Mouse (Mus musculus) forebrain, embryonic 16.5 days (tissue): ENCODE results near the gene Pcbp1. TPM values are rescaled to one million over a fixed set of nuclear protein-coding genes. Genes with fewer than 3 reads are reported as not detected.

Experiments
- ATAC-seq: fragments of 200-750 bp; cut with Nextera tagmentation; 2 replicates; pipeline ENCODE4 v1.8.0; 2017; ENCODE audit warnings: mild to moderate bottlenecking, moderate library complexity
- H3K27ac ChIP-seq: fragments of 300-500 bp; sonication (generic); 2 replicates; pipeline ENCODE4 v1.5.1; 2014; ENCODE audit warnings: low read length, control low read depth
- H3K27me3 ChIP-seq: fragments of 300-500 bp; sonication (generic); replicated peaks from 2 replicates; pipeline ENCODE4 v1.6.1; 2014; ENCODE audit warnings: low read length; ENCODE audit not compliant: control insufficient read depth, insufficient read depth
- H3K36me3 ChIP-seq: fragments of 300-500 bp; sonication (generic); 2 replicates; pipeline ENCODE4 v1.6.1; 2014; ENCODE audit not compliant: control insufficient read depth, insufficient read depth
- H3K4me1 ChIP-seq: fragments of 300-500 bp; sonication (generic); replicated peaks from 2 replicates; pipeline ENCODE4 v1.6.1; 2014; ENCODE audit warnings: low read length; ENCODE audit not compliant: control insufficient read depth, insufficient read depth
- H3K4me2 ChIP-seq: fragments of 300-500 bp; sonication (generic); 2 replicates; pipeline ENCODE4 v1.6.1; 2014; ENCODE audit warnings: mild to moderate bottlenecking, low read length, control low read depth
- H3K4me3 ChIP-seq: fragments of 300-500 bp; sonication (generic); replicated peaks from 2 replicates; pipeline ENCODE4 v1.5.1; 2014; ENCODE audit warnings: mild to moderate bottlenecking, low read length, control low read depth
- H3K9ac ChIP-seq: fragments of 300-500 bp; sonication (generic); replicated peaks from 2 replicates; pipeline ENCODE4 v1.6.1; 2014; ENCODE audit warnings: low read depth, low read length, control low read depth
- H3K9me3 ChIP-seq: fragments of 300-500 bp; sonication (generic); 2 replicates; pipeline ENCODE4 v1.6.1; 2016; ENCODE audit warnings: low read length; ENCODE audit not compliant: control insufficient read depth
- WGBS: fragments of 180-500 bp; shearing (Covaris S2); extraction: QIAGEN DNeasy Blood & Tissue Kit; methylation state at CpG from one replicate; pipeline ENCODE4 v1.1.7; 2014; 5-methylcytosine and 5-hydroxymethylcytosine counted together
- polyA plus RNA-seq: library from polyadenylated mRNA; unstranded; fragments of >200 nt; fragmentation: Nextera tagmentation; extraction: Ambion mirVana; gene quantifications from 2 replicates; pipeline ENCODE4 v1.2.1, GENCODE M21; 2015

Pcbp1 gene
- polyA plus RNA-seq, 1 experiment from 2014 or later = 256 TPM

DNA sequence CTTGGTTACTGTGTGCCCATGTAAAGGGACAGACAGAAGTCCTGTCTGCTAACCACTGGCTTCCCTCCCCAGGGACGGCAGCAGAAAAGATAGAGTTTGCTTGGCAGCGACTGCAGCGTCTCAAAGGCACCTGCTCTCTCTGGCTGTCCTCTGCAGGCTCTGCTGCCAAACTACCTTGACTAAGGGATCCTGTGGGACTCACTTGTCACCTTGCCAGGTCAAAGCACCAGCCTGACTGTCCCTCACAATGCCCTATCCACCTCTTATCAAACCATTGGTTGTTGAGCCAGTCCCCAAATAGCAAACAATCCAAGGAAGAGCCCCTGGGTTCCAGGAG is 38.0 kb downstream of the Pcbp1 start:
- ATAC-seq = no peak
- H3K36me3 ChIP-seq = no peaks in the 10 kb centered on the region
- no peak overlapping the region for H3K4me3 ChIP-seq
- 37% methylated on average over 3 of the region's 3 CpGs for WGBS
- H3K4me1 ChIP-seq = peaks cover 15% of the 10 kb centered on the region
- no peaks in the 10 kb centered on the region for H3K27me3 ChIP-seq
- H3K4me2 ChIP-seq = peak overlapping the region; percentile 48; the same call in 1 of the 2 replicates
- H3K9me3 ChIP-seq = no peaks in the 10 kb centered on the region
- H3K9ac ChIP-seq = peak overlapping the region; percentile 67
- H3K27ac ChIP-seq = peak overlapping the region; percentile 98

GRCm38 (mm10) chr6:86487358-86488148 is 38.6 kb downstream of the Pcbp1 start:
- Histone ChIP-seq H3K27ac (peak overlapping the region; percentile 98), H3K27me3 (no peaks in the 10 kb centered on the region), H3K9ac (peak overlapping the region; percentile 67), H3K36me3 (no peaks in the 10 kb centered on the region), H3K4me1 (peaks cover 15% of the 10 kb centered on the region), H3K4me2 (peak overlapping the region; percentile 48), H3K4me3 (0 out of 2 replicates have a peak overlapping the region, but pooled peaks have one; percentile 19), H3K9me3 (no peaks in the 10 kb centered on the region)
- ATAC-seq = peak; percentile 98
- 4% methylated on average over 24 of the region's 24 CpGs for WGBS

DNA sequence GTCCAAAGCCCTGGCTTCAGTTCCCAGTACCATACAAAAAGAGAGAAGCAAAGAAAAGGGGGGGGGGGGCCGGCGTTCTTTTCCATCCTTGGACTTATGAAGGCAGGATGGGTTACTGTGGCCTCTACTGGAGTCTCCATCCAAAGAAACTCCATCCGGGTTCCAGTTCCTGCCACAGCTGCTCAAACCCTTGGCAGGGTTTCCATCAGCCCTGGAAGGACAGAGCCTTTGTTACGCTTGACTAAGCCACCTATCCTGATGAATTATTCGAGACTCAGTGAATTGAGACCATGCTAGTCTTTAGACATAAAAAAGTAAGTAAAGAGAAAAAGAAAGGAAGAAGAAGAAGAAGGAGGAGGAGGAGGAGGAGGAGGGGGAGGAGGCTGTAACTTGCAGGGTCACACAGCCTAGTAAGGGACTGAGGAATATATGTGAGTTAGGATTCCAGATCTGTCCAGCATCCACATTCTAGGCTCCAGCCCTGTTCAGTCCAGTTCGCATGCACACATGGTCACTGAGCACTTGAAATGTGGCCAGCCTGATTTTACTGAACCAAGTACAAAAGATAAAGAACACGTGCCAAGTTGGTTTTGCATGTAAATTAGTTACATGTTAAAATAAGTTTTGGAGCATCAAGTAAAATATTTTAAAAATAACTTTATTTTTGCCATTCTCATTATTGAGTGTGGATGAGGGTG is 40.0 kb downstream of the Pcbp1 start:
- Histone ChIP-seq H3K4me1 (peaks cover 15% of the 10 kb centered on the region), H3K9me3 (no peaks in the 10 kb centered on the region), H3K36me3 (no peaks in the 10 kb centered on the region), H3K9ac (no peak overlapping the region), H3K4me2 (no peak overlapping the region), H3K4me3 (no peak overlapping the region), H3K27ac (no peak overlapping the region), H3K27me3 (no peaks in the 10 kb centered on the region)
- WGBS = 55% methylated on average over 7 of the region's 7 CpGs
- no peak for ATAC-seq

- no peak overlapping the region for H3K4me3 ChIP-seq
- H3K27ac ChIP-seq = no peak overlapping the region
- no peak overlapping the region for H3K9ac ChIP-seq
- H3K4me2 ChIP-seq = no peak overlapping the region
- no peaks in the 10 kb centered on the region for H3K36me3 ChIP-seq
- WGBS = 89% methylated on average over 5 of the region's 5 CpGs
- ATAC-seq = no peak
- H3K27me3 ChIP-seq = no peaks in the 10 kb centered on the region
- H3K4me1 ChIP-seq = peaks cover under 1% of the 10 kb centered on the region; the same call in 1 of the 2 replicates
- H3K9me3 ChIP-seq = no peaks in the 10 kb centered on the region
Measured at GRCm38 (mm10) chr6:86481871-86482270, 44.2 kb downstream of the Pcbp1 start.

GRCm38 (mm10) chr6:86480189-86480831 is 45.8 kb downstream of the Pcbp1 start:
- no peaks in the 10 kb centered on the region for H3K27me3 ChIP-seq
- no peak overlapping the region for H3K4me3 ChIP-seq
- no peaks in the 10 kb centered on the region for H3K9me3 ChIP-seq
- H3K9ac ChIP-seq = no peak overlapping the region
- no peaks in the 10 kb centered on the region for H3K4me1 ChIP-seq
- no peak overlapping the region for H3K27ac ChIP-seq
- WGBS = 44% methylated on average over 9 of the region's 9 CpGs
- ATAC-seq = no peak
- no peaks in the 10 kb centered on the region for H3K36me3 ChIP-seq
- H3K4me2 ChIP-seq = no peak overlapping the region

- ATAC-seq = no peak
- Histone ChIP-seq H3K4me3 (no peak overlapping the region), H3K27me3 (no peaks in the 10 kb centered on the region)
Measured at GRCm38 (mm10) chr6:86479816-86480188, 46.3 kb downstream of the Pcbp1 start.

GRCm38 (mm10) chr6:86479311-86479710 is 46.8 kb downstream of the Pcbp1 start:
- Histone ChIP-seq H3K4me1 (no peaks in the 10 kb centered on the region), H3K4me3 (no peak overlapping the region), H3K9me3 (no peaks in the 10 kb centered on the region), H3K4me2 (no peak overlapping the region), H3K36me3 (no peaks in the 10 kb centered on the region), H3K9ac (no peak overlapping the region), H3K27ac (no peak overlapping the region), H3K27me3 (no peaks in the 10 kb centered on the region)
- ATAC-seq = no peak
- 72% methylated on average over 3 of the region's 3 CpGs for WGBS

More at GRCm38 (mm10) chr6:86479816-86480188, 46.3 kb downstream of the Pcbp1 start:
- H3K4me1 ChIP-seq = no peaks in the 10 kb centered on the region
- H3K9ac ChIP-seq = no peak overlapping the region
- no peaks in the 10 kb centered on the region for H3K9me3 ChIP-seq
- H3K36me3 ChIP-seq = no peaks in the 10 kb centered on the region
- no peak overlapping the region for H3K4me2 ChIP-seq
- H3K27ac ChIP-seq = no peak overlapping the region

DNA sequence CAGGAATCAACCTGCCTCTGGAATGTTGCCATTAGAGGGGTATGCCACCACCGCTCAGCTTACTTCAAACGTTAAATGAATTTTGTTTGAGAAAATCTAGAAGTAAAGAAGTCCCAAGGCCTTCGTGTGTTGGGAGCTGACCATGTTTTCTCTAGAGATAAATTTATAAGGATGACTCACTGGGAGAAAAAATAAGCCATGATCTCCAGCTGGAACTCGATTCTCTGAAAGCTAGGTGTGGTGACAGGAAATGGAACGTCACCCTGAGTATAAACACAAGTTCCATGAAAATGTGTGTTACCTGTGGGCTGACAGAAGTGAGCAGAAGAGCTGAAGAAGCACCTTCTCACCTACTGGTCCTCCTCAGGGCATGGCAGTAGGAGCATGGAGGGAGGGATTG is 49.2 kb downstream of the Pcbp1 start:
- H3K27me3 ChIP-seq = no peaks in the 10 kb centered on the region
- H3K4me1 ChIP-seq = peaks cover 11% of the 10 kb centered on the region
- no peak overlapping the region for H3K27ac ChIP-seq
- H3K9ac ChIP-seq = no peak overlapping the region
- H3K9me3 ChIP-seq = no peaks in the 10 kb centered on the region
- H3K4me2 ChIP-seq = no peak overlapping the region
- 78% methylated on average over 5 of the region's 5 CpGs for WGBS
- ATAC-seq = no peak
- H3K4me3 ChIP-seq = no peak overlapping the region
- H3K36me3 ChIP-seq = no peaks in the 10 kb centered on the region

- Histone ChIP-seq H3K27me3 (no peaks in the 10 kb centered on the region), H3K4me1 (peaks cover 16% of the 10 kb centered on the region), H3K36me3 (no peaks in the 10 kb centered on the region), H3K9ac (no peak overlapping the region), H3K27ac (no peak overlapping the region), H3K4me3 (no peak overlapping the region), H3K9me3 (no peaks in the 10 kb centered on the region), H3K4me2 (no peak overlapping the region)
- no peak for ATAC-seq
- WGBS = 78% methylated on average over 9 of the region's 9 CpGs
Measured at GRCm38 (mm10) chr6:86475462-86476167, 50.5 kb downstream of the Pcbp1 start.
